Mouse (Mus musculus) heart, embryonic 11.5 days (tissue): Measurements from ENCODE around the gene Nop9. TPM values are rescaled to one million over a fixed set of nuclear protein-coding genes. Genes with fewer than 3 reads are reported as not detected.

ENCODE experiments used
- ATAC-seq: fragments of 200-750 bp; cut with Nextera tagmentation; replicated peaks from 2 replicates; pipeline ENCODE4 v1.8.0; 2017; ENCODE audit warnings: moderate library complexity; ENCODE audit not compliant: insufficient number of reproducible peaks, low FRiP score, low TSS enrichment
- H3K27ac ChIP-seq: fragments of 300-500 bp; sonication (generic); 2 replicates; pipeline ENCODE4 v1.5.1; 2014; ENCODE audit warnings: mild to moderate bottlenecking, low read depth, low read length
- H3K27me3 ChIP-seq: fragments of 300-500 bp; sonication (generic); 2 replicates; pipeline ENCODE4 v1.6.1; 2014; ENCODE audit warnings: mild to moderate bottlenecking, low read length, mixed read lengths; ENCODE audit not compliant: control insufficient read depth, insufficient read depth
- H3K36me3 ChIP-seq: fragments of 300-500 bp; sonication (generic); 2 replicates; pipeline ENCODE4 v1.6.1; 2014; ENCODE audit warnings: mild to moderate bottlenecking, low read length, moderate library complexity, mixed read lengths; ENCODE audit not compliant: control insufficient read depth, insufficient read depth
- H3K4me1 ChIP-seq: fragments of 300-500 bp; sonication (generic); 2 replicates; pipeline ENCODE4 v1.6.1; 2014; ENCODE audit warnings: low read length; ENCODE audit not compliant: control insufficient read depth, insufficient read depth
- H3K4me2 ChIP-seq: fragments of 300-500 bp; sonication (generic); 2 replicates; pipeline ENCODE4 v1.6.1; 2014; ENCODE audit warnings: mild to moderate bottlenecking, moderate library complexity
- H3K4me3 ChIP-seq: fragments of 300-500 bp; sonication (generic); 2 replicates; pipeline ENCODE4 v1.5.1; 2014; ENCODE audit warnings: low read depth, low read length
- H3K9ac ChIP-seq: fragments of 300-500 bp; sonication (generic); 2 replicates; pipeline ENCODE4 v1.6.1; 2014; ENCODE audit warnings: mild to moderate bottlenecking, low read depth, low read length, moderate library complexity
- H3K9me3 ChIP-seq: fragments of 300-500 bp; sonication (generic); replicated peaks from 2 replicates; pipeline ENCODE4 v1.6.1; 2016; ENCODE audit warnings: low read length; ENCODE audit not compliant: control insufficient read depth
- WGBS: fragments of 180-500 bp; shearing (Covaris S2); extraction: QIAGEN DNeasy Blood & Tissue Kit; methylation state at CpG from one replicate; pipeline ENCODE4 v1.1.7; 2014; ENCODE audit not compliant: insufficient replicate concordance; 5-methylcytosine and 5-hydroxymethylcytosine counted together
- polyA plus RNA-seq: library from polyadenylated mRNA; unstranded; fragments of >200 nt; fragmentation: Nextera tagmentation; extraction: Ambion mirVana; gene quantifications from 2 replicates; pipeline ENCODE4 v1.2.1, GENCODE M21; 2014

The Nop9 gene
- polyA plus RNA-seq = 25.1 and 26.3 TPM in 2 replicates

- 1% methylated on average over 41 of the region's 48 CpGs for WGBS
- H3K9me3 ChIP-seq = no peaks in the 10 kb centered on the region
- peak within 1 kb of the TSS; percentile 99 for H3K4me2 ChIP-seq
- ATAC-seq = peak; percentile 82
- H3K36me3 ChIP-seq = peaks cover 8% of the 10 kb centered on the region; the same call in 1 of the 2 replicates
- H3K4me3 ChIP-seq = peak within 1 kb of the TSS; percentile 96
- peak within 1 kb of the TSS; percentile 85 for H3K9ac ChIP-seq
- no peaks in the 10 kb centered on the region for H3K27me3 ChIP-seq
- H3K27ac ChIP-seq = peak within 1 kb of the TSS; percentile 42; the same call in 1 of the 2 replicates
- peaks cover 3% of the 10 kb centered on the region; the same call in 1 of the 2 replicates for H3K4me1 ChIP-seq
Observed at GRCm38 (mm10) chr14:55745180-55745860, at the start of gene Nop9, which contains the start of gene Dhrs1. Gene Nop9 (plus strand): TSS chr14:55745693. Gene Dhrs1 (minus strand): TSS chr14:55745690.

- no peak overlapping the region for H3K27ac ChIP-seq
- no peak overlapping the region for H3K9ac ChIP-seq
- no peak overlapping the region for H3K4me3 ChIP-seq
- ATAC-seq = no peak
- H3K36me3 ChIP-seq = no peaks in the 10 kb centered on the region
- no peak overlapping the region for H3K4me2 ChIP-seq
- H3K4me1 ChIP-seq = no peaks in the 10 kb centered on the region
- H3K27me3 ChIP-seq = no peaks in the 10 kb centered on the region; the same call in 1 of the 2 replicates
- WGBS = 72% methylated on average over 4 of the region's 4 CpGs
- no peaks in the 10 kb centered on the region for H3K9me3 ChIP-seq
Observed at GRCm38 (mm10) chr14:55697226-55697625, 48.3 kb upstream of the Nop9 start.

- WGBS = 67% methylated on average over 9 of the region's 9 CpGs
- Histone ChIP-seq H3K9ac (no peak overlapping the region), H3K36me3 (no peaks in the 10 kb centered on the region), H3K9me3 (no peaks in the 10 kb centered on the region), H3K4me3 (no peak overlapping the region), H3K4me2 (no peak overlapping the region), H3K27me3 (no peaks in the 10 kb centered on the region; the same call in 1 of the 2 replicates), H3K27ac (no peak overlapping the region), H3K4me1 (no peaks in the 10 kb centered on the region)
- ATAC-seq = no peak
Observed at GRCm38 (mm10) chr14:55701131-55701530, 44.4 kb upstream of the Nop9 start.

- Histone ChIP-seq H3K9ac (no peak overlapping the region), H3K9me3 (no peaks in the 10 kb centered on the region), H3K27me3 (no peaks in the 10 kb centered on the region; the same call in 1 of the 2 replicates), H3K4me2 (no peak overlapping the region), H3K4me1 (no peaks in the 10 kb centered on the region), H3K36me3 (no peaks in the 10 kb centered on the region), H3K4me3 (no peak overlapping the region), H3K27ac (no peak overlapping the region)
- WGBS = 52% methylated on average over 6 of the region's 6 CpGs
- ATAC-seq = no peak
Observed at GRCm38 (mm10) chr14:55702761-55703160, 42.7 kb upstream of the Nop9 start.

- H3K27me3 ChIP-seq = peaks cover under 1% of the 10 kb centered on the region
- no peak overlapping the region for H3K9ac ChIP-seq
- H3K4me1 ChIP-seq = no peaks in the 10 kb centered on the region
- no peak overlapping the region for H3K4me3 ChIP-seq
- H3K36me3 ChIP-seq = no peaks in the 10 kb centered on the region
- no peaks in the 10 kb centered on the region for H3K9me3 ChIP-seq
- H3K27ac ChIP-seq = no peak overlapping the region
- 74% methylated on average over 8 of the region's 8 CpGs for WGBS
- no peak overlapping the region for H3K4me2 ChIP-seq
- ATAC-seq = no peak
Observed at GRCm38 (mm10) chr14:55706051-55706600, 39.4 kb upstream of the Nop9 start.

GRCm38 (mm10) chr14:55707397-55707796 lies 38.1 kb upstream of the Nop9 start:
- no peak overlapping the region for H3K27ac ChIP-seq
- no peak overlapping the region for H3K4me3 ChIP-seq
- peaks cover 13% of the 10 kb centered on the region for H3K27me3 ChIP-seq
- no peak overlapping the region for H3K9ac ChIP-seq
- no peaks in the 10 kb centered on the region for H3K9me3 ChIP-seq
- H3K36me3 ChIP-seq = no peaks in the 10 kb centered on the region
- no peak for ATAC-seq
- H3K4me1 ChIP-seq = no peaks in the 10 kb centered on the region
- 59% methylated on average over 5 of the region's 5 CpGs for WGBS
- no peak overlapping the region for H3K4me2 ChIP-seq

- ATAC-seq = no peak
- WGBS = 77% methylated on average over 4 of the region's 4 CpGs
Observed at GRCm38 (mm10) chr14:55709509-55709908, 36.0 kb upstream of the Nop9 start.

GRCm38 (mm10) chr14:55711786-55712185 lies 33.7 kb upstream of the Nop9 start:
- Histone ChIP-seq H3K4me1 (peaks cover 8% of the 10 kb centered on the region; the same call in 1 of the 2 replicates), H3K36me3 (no peaks in the 10 kb centered on the region), H3K9me3 (no peaks in the 10 kb centered on the region), H3K4me2 (no peak overlapping the region), H3K27me3 (peaks cover 27% of the 10 kb centered on the region), H3K4me3 (no peak overlapping the region), H3K9ac (no peak overlapping the region), H3K27ac (no peak overlapping the region)
- WGBS = 65% methylated on average over 7 of the region's 7 CpGs
- ATAC-seq = no peak

More at GRCm38 (mm10) chr14:55709509-55709908, 36.0 kb upstream of the Nop9 start:
- no peaks in the 10 kb centered on the region for H3K9me3 ChIP-seq
- no peak overlapping the region for H3K9ac ChIP-seq
- H3K4me1 ChIP-seq = peaks cover 8% of the 10 kb centered on the region; the same call in 1 of the 2 replicates
- no peak overlapping the region for H3K27ac ChIP-seq
- no peaks in the 10 kb centered on the region for H3K36me3 ChIP-seq
- peaks cover 27% of the 10 kb centered on the region for H3K27me3 ChIP-seq
- no peak overlapping the region for H3K4me3 ChIP-seq
- no peak overlapping the region for H3K4me2 ChIP-seq
